Mouse (Mus musculus) heart, embryonic 16.5 days (tissue): ENCODE measurements around the gene Psmd9. TPM values are rescaled to one million over a fixed set of nuclear protein-coding genes. Genes with fewer than 3 reads are reported as not detected.
A peak's percentile ranks its signal among the peaks of the same experiment; 100 is the strongest.

ENCODE experiments used
- ATAC-seq: fragments of 200-750 bp; cut with Nextera tagmentation; replicated peaks from 2 replicates; pipeline ENCODE4 v1.8.0; 2017; ENCODE audit warnings: moderate number of reproducible peaks; ENCODE audit not compliant: insufficient read depth, low FRiP score; ENCODE audit errors: extremely low read depth
- H3K27ac ChIP-seq: fragments of 300-500 bp; sonication (generic); 2 replicates; pipeline ENCODE4 v1.5.1; 2014; ENCODE audit warnings: mild to moderate bottlenecking, low read length, control low read depth, moderate library complexity
- H3K27me3 ChIP-seq: fragments of 300-500 bp; sonication (generic); 2 replicates; pipeline ENCODE4 v1.6.1; 2014; ENCODE audit warnings: low read length, mixed read lengths; ENCODE audit not compliant: control insufficient read depth, insufficient read depth
- H3K36me3 ChIP-seq: fragments of 300-500 bp; sonication (generic); 2 replicates; pipeline ENCODE4 v1.6.1; 2014; ENCODE audit not compliant: control insufficient read depth, insufficient read depth
- H3K4me1 ChIP-seq: fragments of 300-500 bp; sonication (generic); 2 replicates; pipeline ENCODE4 v1.6.1; 2014; ENCODE audit warnings: low read length, mixed read lengths; ENCODE audit not compliant: control insufficient read depth, insufficient read depth
- H3K4me2 ChIP-seq: fragments of 300-500 bp; sonication (generic); 2 replicates; pipeline ENCODE4 v1.6.1; 2014; ENCODE audit warnings: low read depth, mild to moderate bottlenecking, control low read depth, low read length
- H3K4me3 ChIP-seq: fragments of 300-500 bp; sonication (generic); 2 replicates; pipeline ENCODE4 v1.5.1; 2014; ENCODE audit warnings: mild to moderate bottlenecking, control low read depth, low read length
- H3K9ac ChIP-seq: fragments of 300-500 bp; sonication (generic); 2 replicates; pipeline ENCODE4 v1.6.1; 2014; ENCODE audit warnings: low read length, control low read depth
- H3K9me3 ChIP-seq: fragments of 300-500 bp; sonication (generic); replicated peaks from 2 replicates; pipeline ENCODE4 v1.6.1; 2016; ENCODE audit warnings: low read length; ENCODE audit not compliant: control insufficient read depth
- WGBS: fragments of 180-500 bp; shearing (Covaris S2); extraction: QIAGEN DNeasy Blood & Tissue Kit; methylation state at CpG from one replicate; pipeline ENCODE4 v1.1.7; 2014; 5-methylcytosine and 5-hydroxymethylcytosine counted together
- polyA plus RNA-seq: library from polyadenylated mRNA; unstranded; fragments of >200 nt; fragmentation: Nextera tagmentation; extraction: Ambion mirVana; gene quantifications from 2 replicates; pipeline ENCODE4 v1.2.1, GENCODE M21; 2015

Gene Psmd9
- polyA plus RNA-seq, 1 experiment from 2014 or later, result 60.0 TPM

GRCm38 (mm10) chr5:123130030-123130813 lies 39.0 kb upstream of the Psmd9 start:
- Histone ChIP-seq H3K9ac (no peak overlapping the region), H3K27ac (no peak overlapping the region), H3K27me3 (no peaks in the 10 kb centered on the region), H3K4me1 (peaks cover 45% of the 10 kb centered on the region), H3K36me3 (0 out of 2 replicates have a peak, but pooled peaks cover 3% of the 10 kb centered on the region), H3K4me2 (no peak overlapping the region), H3K9me3 (no peaks in the 10 kb centered on the region), H3K4me3 (no peak overlapping the region)
- ATAC-seq, result no peak
- WGBS, result 86% methylated on average over 9 of the region's 9 CpGs

GRCm38 (mm10) chr5:123130814-123131148 lies 38.4 kb upstream of the Psmd9 start:
- Histone ChIP-seq H3K9me3 (no peaks in the 10 kb centered on the region), H3K27ac (no peak overlapping the region), H3K36me3 (0 out of 2 replicates have a peak, but pooled peaks cover 3% of the 10 kb centered on the region), H3K4me3 (no peak overlapping the region), H3K9ac (no peak overlapping the region), H3K4me2 (no peak overlapping the region), H3K27me3 (no peaks in the 10 kb centered on the region), H3K4me1 (peaks cover 50% of the 10 kb centered on the region)
- ATAC-seq, result no peak
- 77% methylated on average over 5 of the region's 5 CpGs for WGBS

- peak within 1 kb of the TSS; percentile 54 for H3K4me3 ChIP-seq
- H3K9me3 ChIP-seq, result no peaks in the 10 kb centered on the region
- no peak for ATAC-seq
- peaks cover 59% of the 10 kb centered on the region for H3K4me1 ChIP-seq
- peak within 1 kb of the TSS; percentile 100 for H3K27ac ChIP-seq
- H3K36me3 ChIP-seq, result 0 out of 2 replicates have a peak, but pooled peaks cover 3% of the 10 kb centered on the region
- H3K4me2 ChIP-seq, result peak within 1 kb of the TSS; percentile 98
- WGBS, result 2% methylated on average over 44 of the region's 44 CpGs
- H3K9ac ChIP-seq, result peak within 1 kb of the TSS; percentile 72
- H3K27me3 ChIP-seq, result no peaks in the 10 kb centered on the region
Measured at GRCm38 (mm10) chr5:123132308-123133071, 36.7 kb upstream of the Psmd9 start, which contains the start of gene Rhof. Gene Rhof, minus strand, starts transcription at chr5:123132692.

GRCm38 (mm10) chr5:123133083-123133783 lies 36.0 kb upstream of the Psmd9 start:
- no peaks in the 10 kb centered on the region for H3K9me3 ChIP-seq
- no peak for ATAC-seq
- 0 out of 2 replicates have a peak, but pooled peaks cover 3% of the 10 kb centered on the region for H3K36me3 ChIP-seq
- H3K27ac ChIP-seq, result peak overlapping the region; percentile 100
- WGBS, result 20% methylated on average over 18 of the region's 18 CpGs
- no peaks in the 10 kb centered on the region for H3K27me3 ChIP-seq
- H3K9ac ChIP-seq, result peak overlapping the region; percentile 72; the same call in 1 of the 2 replicates
- peaks cover 66% of the 10 kb centered on the region for H3K4me1 ChIP-seq
- H3K4me2 ChIP-seq, result peak overlapping the region; percentile 98
- H3K4me3 ChIP-seq, result peak overlapping the region; percentile 20; the same call in 1 of the 2 replicates

GRCm38 (mm10) chr5:123133784-123134143 lies 35.4 kb upstream of the Psmd9 start:
- Histone ChIP-seq H3K27ac (peak overlapping the region; percentile 100), H3K9ac (peak overlapping the region; percentile 72; the same call in 1 of the 2 replicates), H3K9me3 (no peaks in the 10 kb centered on the region), H3K4me1 (peaks cover 68% of the 10 kb centered on the region), H3K4me3 (peak overlapping the region; percentile 20; the same call in 1 of the 2 replicates), H3K4me2 (peak overlapping the region; percentile 98), H3K27me3 (no peaks in the 10 kb centered on the region), H3K36me3 (0 out of 2 replicates have a peak, but pooled peaks cover 3% of the 10 kb centered on the region)
- no peak for ATAC-seq
- WGBS, result 26% methylated on average over 7 of the region's 7 CpGs

- H3K27me3 ChIP-seq, result no peaks in the 10 kb centered on the region
- H3K27ac ChIP-seq, result peak overlapping the region; percentile 100
- WGBS, result 6% methylated on average over 13 of the region's 13 CpGs
- peak overlapping the region; percentile 73 for H3K4me3 ChIP-seq
- H3K9me3 ChIP-seq, result no peaks in the 10 kb centered on the region
- peaks cover 66% of the 10 kb centered on the region for H3K4me1 ChIP-seq
- peak overlapping the region; percentile 72 for H3K9ac ChIP-seq
- ATAC-seq, result peak; percentile 7
- H3K4me2 ChIP-seq, result peak overlapping the region; percentile 98
- 0 out of 2 replicates have a peak, but pooled peaks cover 3% of the 10 kb centered on the region for H3K36me3 ChIP-seq
Measured at GRCm38 (mm10) chr5:123134186-123134874, 34.9 kb upstream of the Psmd9 start.

GRCm38 (mm10) chr5:123134875-123135382 lies 34.3 kb upstream of the Psmd9 start:
- no peak for ATAC-seq

More at GRCm38 (mm10) chr5:123134875-123135382, 34.3 kb upstream of the Psmd9 start:
- Histone ChIP-seq H3K27ac (peak overlapping the region; percentile 100), H3K9ac (peak overlapping the region; percentile 72), H3K4me1 (peaks cover 68% of the 10 kb centered on the region), H3K4me3 (peak overlapping the region; percentile 73), H3K36me3 (0 out of 2 replicates have a peak, but pooled peaks cover 3% of the 10 kb centered on the region), H3K9me3 (no peaks in the 10 kb centered on the region), H3K27me3 (no peaks in the 10 kb centered on the region), H3K4me2 (peak overlapping the region; percentile 98)
- 19% methylated on average over 8 of the region's 8 CpGs for WGBS
